Mouse (Mus musculus): ENCODE measurements around the gene Proser3.

DNA sequence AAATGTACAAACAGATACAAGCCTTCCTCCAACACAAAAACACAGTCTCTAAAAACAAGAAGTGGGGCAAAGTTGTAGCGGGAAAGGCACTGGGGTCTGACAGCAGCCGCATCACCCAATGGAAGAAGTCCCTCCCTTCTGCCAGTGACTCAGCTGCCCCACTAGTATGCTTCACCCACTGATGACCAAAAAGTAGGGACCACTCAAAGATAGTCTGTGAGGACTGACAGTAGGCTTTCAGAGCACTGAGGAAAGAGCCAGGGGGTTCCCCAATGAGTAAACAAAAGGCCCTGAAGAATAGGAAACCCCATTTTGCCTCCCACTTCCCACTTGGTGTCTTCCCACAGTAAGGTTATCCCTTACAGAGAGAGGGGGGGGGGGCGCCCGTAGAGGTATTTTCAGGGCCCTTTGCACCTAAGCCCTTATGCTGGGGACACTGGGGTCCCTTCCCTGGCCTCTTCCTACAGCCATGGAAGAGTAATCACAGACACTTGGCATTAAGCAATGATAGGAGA, 42.5 kb upstream of the Proser3 start:
- TF ChIP-seq TCF12 (IDR thresholded peaks at IDR 0.05; ENCODE audit: insufficient read depth, poor library complexity, severe bottlenecking) (no peak), E2F4 (IDR thresholded peaks at IDR 0.05; ENCODE audit: insufficient read depth) (no peak), POLR2A (IDR thresholded peaks at IDR 0.05; ENCODE audit: insufficient read length, low read depth) (no peak), CEBPB (IDR thresholded peaks at IDR 0.05; ENCODE audit: insufficient read depth, poor library complexity, severe bottlenecking) (no peak), POLR2AphosphoS2 (IDR thresholded peaks at IDR 0.05; ENCODE audit: insufficient read length, low read depth) (no peak), SRF (IDR thresholded peaks at IDR 0.05; ENCODE audit: control insufficient read depth, insufficient read length, low read depth) (no peak), MYOG (IDR thresholded peaks at IDR 0.05; ENCODE audit: control insufficient read depth in 1 of 3, insufficient read depth in 1 of 3, insufficient read length in 2 of 3, low read depth in 2 of 3) (no peak), TCF3 (IDR thresholded peaks at IDR 0.05; ENCODE audit: insufficient read length, low read depth) (no peak), MAX (IDR thresholded peaks at IDR 0.05; ENCODE audit: low read depth) (no peak), REST (IDR thresholded peaks at IDR 0.05; ENCODE audit: insufficient read depth, insufficient read length) (no peak), USF1 (IDR thresholded peaks at IDR 0.05; ENCODE audit: low read depth) (no peak), MYOD1 (IDR thresholded peaks at IDR 0.05; ENCODE audit: control insufficient read depth in 1 of 3, insufficient read length in 2 of 3, low read depth in 2 of 3) (no peak)

All from myocyte (in vitro differentiated cells).